Mouse (Mus musculus) lung, postnatal 0 days (tissue): ENCODE measurements at regions not wholly inside any gene's neighbourhood (a gene's known extent, or its start where the extent isn't known, plus 50 kb on each side); places are given as distances from the start of the nearest gene placed in this dataset.

Source experiments
- ATAC-seq: fragments of 200-750 bp; cut with Nextera tagmentation; 2 replicates; pipeline ENCODE4 v1.8.0; 2017; ENCODE audit warnings: moderate library complexity
- DNase-seq: peaks from one replicate; pipeline ENCODE4 v3.0.0-alpha.2; 2016; ENCODE audit warnings: low spot score
- H3K27ac ChIP-seq: fragments of 300-500 bp; sonication (generic); 2 replicates; pipeline ENCODE4 v1.5.1; 2014; ENCODE audit warnings: antibody characterized with exemption, mild to moderate bottlenecking, low read length, mixed read lengths
- H3K27me3 ChIP-seq: fragments of 300-500 bp; sonication (generic); replicated peaks from 2 replicates; pipeline ENCODE4 v1.6.1; 2014; ENCODE audit warnings: low read length, mixed read lengths; ENCODE audit not compliant: insufficient read depth
- H3K36me3 ChIP-seq: fragments of 300-500 bp; sonication (generic); 2 replicates; pipeline ENCODE4 v1.6.1; 2014; ENCODE audit warnings: low read length, mixed read lengths; ENCODE audit not compliant: insufficient read depth
- H3K4me1 ChIP-seq: fragments of 300-500 bp; sonication (generic); 2 replicates; pipeline ENCODE4 v1.6.1; 2014; ENCODE audit warnings: antibody characterized with exemption, low read depth, low read length, mixed read lengths; ENCODE audit not compliant: insufficient read depth
- H3K4me2 ChIP-seq: fragments of 300-500 bp; sonication (generic); replicated peaks from 2 replicates; pipeline ENCODE4 v1.6.1; 2014; ENCODE audit warnings: low read depth, mild to moderate bottlenecking, low read length, moderate library complexity, mixed read lengths
- H3K4me3 ChIP-seq: fragments of 300-500 bp; sonication (generic); 2 replicates; pipeline ENCODE4 v1.5.1; 2014; ENCODE audit warnings: low read depth, low read length
- H3K9ac ChIP-seq: fragments of 300-500 bp; sonication (generic); replicated peaks from 2 replicates; pipeline ENCODE4 v1.6.1; 2014; ENCODE audit warnings: low read depth, mild to moderate bottlenecking
- H3K9me3 ChIP-seq: fragments of 300-500 bp; sonication (generic); 2 replicates; pipeline ENCODE4 v1.6.1; 2016; ENCODE audit warnings: low read length, mixed read lengths
- CTCF ChIP-seq: IDR thresholded peaks from 2 replicates; pipeline ENCODE4 v1.5.1; 2016; ENCODE audit warnings: antibody characterized with exemption, mild to moderate bottlenecking
- EP300 ChIP-seq: IDR thresholded peaks from 2 replicates; pipeline ENCODE4 v1.6.1; 2016; ENCODE audit warnings: antibody characterized with exemption, mild to moderate bottlenecking, control low read depth
- WGBS: fragments of 180-500 bp; shearing (Covaris S2); extraction: QIAGEN DNeasy Blood & Tissue Kit; methylation state at CpG from one replicate; pipeline ENCODE4 v1.1.7; 2014; 5-methylcytosine and 5-hydroxymethylcytosine counted together

DNA sequence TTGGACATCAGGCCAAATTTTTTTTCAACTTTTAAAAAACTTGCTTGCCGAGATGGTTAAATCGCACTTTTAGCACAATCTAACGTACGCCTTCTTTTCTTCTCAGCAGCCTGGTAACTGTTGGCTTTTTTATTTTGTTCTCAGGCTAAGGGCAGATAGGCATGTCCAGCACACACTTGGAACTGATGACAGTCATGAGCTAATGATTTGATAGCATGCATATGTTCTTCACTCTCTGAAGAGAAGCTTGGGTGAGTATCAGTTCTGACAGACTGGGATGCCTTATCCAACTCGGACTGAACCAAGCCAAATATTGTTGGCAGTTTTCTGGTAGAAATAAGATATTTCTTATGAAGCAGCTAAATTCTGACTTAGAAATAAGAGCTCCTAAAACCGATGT lies 145.9 kb downstream of the Ndfip2 start:
- ATAC-seq (peak; percentile 53; the same call in 1 of the 2 replicates), DNase-seq (peak; percentile 69)
- H3K9me3 ChIP-seq: no peaks in the 10 kb centered on the region
- WGBS: 62% methylated on average over 6 of the region's 6 CpGs
- H3K36me3 ChIP-seq: no peaks in the 10 kb centered on the region
- no peaks in the 10 kb centered on the region for H3K4me1 ChIP-seq
- H3K27me3 ChIP-seq: no peaks in the 10 kb centered on the region
- H3K4me3 ChIP-seq: no peak overlapping the region
- H3K4me2 ChIP-seq: no peak overlapping the region
- no peak overlapping the region for H3K9ac ChIP-seq
- no peak for TF ChIP-seq EP300
- no peak for TF ChIP-seq CTCF
- no peak overlapping the region for H3K27ac ChIP-seq

DNA sequence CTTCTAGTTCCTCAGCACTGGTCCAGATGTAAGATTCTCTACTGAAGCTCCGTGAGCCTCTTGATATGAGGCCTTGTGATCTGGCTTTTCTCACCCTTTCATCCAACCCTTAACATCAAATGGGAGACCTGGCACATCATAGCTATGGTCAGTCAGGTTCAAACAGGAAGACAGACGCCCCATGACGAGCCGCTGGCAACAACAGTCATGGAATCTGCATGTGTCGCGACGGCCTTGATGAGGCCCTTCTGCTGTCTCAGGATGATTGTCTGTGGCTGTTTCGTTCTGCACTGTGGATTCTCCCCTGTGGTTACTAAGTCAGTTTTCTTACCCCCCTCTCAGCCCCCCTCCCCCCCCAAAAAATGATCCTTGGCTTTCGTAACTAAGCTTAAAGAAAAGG lies 144.9 kb downstream of the Ndfip2 start:
- 80% methylated on average over 9 of the region's 9 CpGs for WGBS
- H3K9me3 ChIP-seq: no peaks in the 10 kb centered on the region
- TF ChIP-seq EP300 (no peak), CTCF (no peak)
- no peak overlapping the region for H3K4me2 ChIP-seq
- no peak overlapping the region for H3K9ac ChIP-seq
- H3K27me3 ChIP-seq: no peaks in the 10 kb centered on the region
- DNase-seq (no peak), ATAC-seq (no peak)
- no peaks in the 10 kb centered on the region for H3K4me1 ChIP-seq
- H3K36me3 ChIP-seq: no peaks in the 10 kb centered on the region
- H3K27ac ChIP-seq: no peak overlapping the region
- H3K4me3 ChIP-seq: no peak overlapping the region

DNA sequence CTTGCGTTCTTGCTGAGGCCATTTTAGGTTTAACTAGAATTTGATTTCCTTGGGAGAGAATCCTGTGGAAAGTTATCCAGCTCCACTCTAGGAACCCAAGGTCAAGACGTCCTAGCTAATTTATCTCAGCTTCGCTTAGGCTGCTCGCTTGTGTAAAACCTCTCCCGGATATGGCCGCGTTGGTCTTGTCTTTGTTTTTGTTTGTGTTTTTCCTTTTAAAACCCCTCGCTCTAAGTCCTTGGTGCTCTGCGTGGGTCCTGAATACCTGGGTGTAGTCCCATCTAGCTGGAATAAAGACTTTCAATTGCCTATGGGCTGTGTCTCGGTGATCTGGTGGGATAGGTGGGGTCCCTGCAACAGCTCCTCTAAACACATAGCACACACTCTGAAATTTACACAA lies 144.2 kb downstream of the Ndfip2 start:
- no peaks in the 10 kb centered on the region for H3K4me1 ChIP-seq
- WGBS: 97% methylated on average over 10 of the region's 10 CpGs
- DNase-seq: no peak
- no peak for ATAC-seq
- TF ChIP-seq CTCF: no peak
- no peak for TF ChIP-seq EP300
- H3K9ac ChIP-seq: no peak overlapping the region
- no peak overlapping the region for H3K4me3 ChIP-seq
- H3K27me3 ChIP-seq: no peaks in the 10 kb centered on the region
- no peak overlapping the region for H3K4me2 ChIP-seq
- H3K27ac ChIP-seq: no peak overlapping the region
- H3K36me3 ChIP-seq: no peaks in the 10 kb centered on the region
- H3K9me3 ChIP-seq: no peaks in the 10 kb centered on the region

DNA sequence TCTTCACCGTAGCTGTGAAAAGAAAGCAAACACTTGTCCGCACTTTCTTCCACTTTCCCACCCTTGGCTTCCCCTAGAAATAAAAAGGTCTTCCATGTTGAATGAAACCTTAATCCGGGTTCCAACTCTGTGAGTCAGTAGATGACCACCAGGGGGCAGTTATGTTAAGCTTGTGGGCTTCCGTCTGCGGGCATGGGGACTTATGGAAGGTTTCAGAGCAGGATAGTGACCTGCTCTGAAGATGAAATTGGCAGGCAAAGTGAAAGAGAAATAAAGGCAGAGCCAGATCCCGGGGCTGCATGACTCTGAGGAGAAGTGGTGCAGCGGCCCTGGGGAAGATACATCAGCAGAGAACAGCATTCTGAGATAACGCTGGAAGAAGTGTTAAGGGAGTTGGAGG lies 139.1 kb downstream of the Ndfip2 start:
- DNase-seq: peak; percentile 88
- H3K4me3 ChIP-seq: no peak overlapping the region; the same call in 1 of the 2 replicates
- no peaks in the 10 kb centered on the region for H3K4me1 ChIP-seq
- H3K36me3 ChIP-seq: no peaks in the 10 kb centered on the region
- WGBS: 16% methylated on average over 8 of the region's 8 CpGs
- H3K4me2 ChIP-seq: peak overlapping the region; percentile 33; the same call in 1 of the 2 replicates
- peak; percentile 71 for ATAC-seq
- no peak overlapping the region for H3K9ac ChIP-seq
- H3K27ac ChIP-seq: no peak overlapping the region
- H3K27me3 ChIP-seq: no peaks in the 10 kb centered on the region
- TF ChIP-seq EP300: no peak
- TF ChIP-seq CTCF: peak; percentile 90
- H3K9me3 ChIP-seq: no peaks in the 10 kb centered on the region

DNA sequence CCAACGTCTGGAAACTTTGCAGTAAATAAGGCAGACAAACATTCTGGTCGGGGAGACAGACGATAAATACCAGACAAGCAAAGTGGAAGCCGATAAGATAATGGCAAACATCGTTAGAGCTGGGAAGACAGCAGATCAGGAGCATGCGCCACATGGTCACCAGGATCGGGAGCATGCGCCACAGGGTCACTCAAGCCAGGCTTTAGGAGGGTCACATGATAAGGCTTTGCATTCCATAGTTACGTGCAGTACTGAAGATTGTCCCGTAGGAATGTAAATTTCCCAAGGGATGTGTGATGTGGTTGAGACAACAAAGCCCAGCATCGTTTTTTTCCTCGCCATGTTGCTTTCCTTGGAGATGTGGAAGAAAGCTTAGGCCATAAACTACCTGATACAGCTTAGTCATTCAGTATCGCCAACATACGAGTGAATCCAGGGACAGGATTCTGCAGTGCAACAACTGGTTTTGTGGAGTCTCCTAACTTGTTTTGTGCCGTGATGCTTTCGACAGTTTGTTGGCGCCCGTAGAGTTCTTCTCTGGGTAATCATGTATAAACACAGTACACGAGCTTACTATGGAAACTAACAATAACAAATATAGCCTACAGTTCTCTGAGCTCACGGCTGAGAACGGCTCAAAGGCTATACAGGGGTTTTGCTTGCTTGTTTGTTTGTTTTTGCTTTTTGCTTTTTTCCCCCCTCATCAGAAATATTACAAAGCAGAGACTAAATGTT lies 133.9 kb downstream of the Ndfip2 start:
- 54% methylated on average over 21 of the region's 21 CpGs for WGBS

DNA sequence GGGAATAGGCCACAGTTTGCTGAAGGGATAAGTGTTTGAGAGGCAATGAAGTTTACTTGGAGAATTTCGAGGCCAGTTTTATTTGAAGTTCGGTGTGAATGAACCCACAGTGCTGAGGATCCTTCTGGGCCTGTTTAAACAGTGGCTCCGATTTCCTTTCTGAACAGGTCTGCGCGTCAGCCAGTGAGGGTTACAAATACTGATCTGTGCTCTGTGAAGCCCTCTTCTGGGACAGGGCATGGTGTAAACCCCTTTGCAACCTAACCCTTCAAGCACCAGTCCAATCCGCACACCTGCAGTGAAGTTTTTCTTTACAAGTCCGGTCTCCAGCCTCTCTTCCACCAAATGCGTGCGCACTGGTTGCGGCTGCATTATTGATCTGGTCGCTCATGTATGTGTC lies 133.1 kb downstream of the Ndfip2 start:
- H3K4me1 ChIP-seq: no peaks in the 10 kb centered on the region
- no peaks in the 10 kb centered on the region for H3K9me3 ChIP-seq
- ATAC-seq (peak; percentile 60), DNase-seq (no peak)
- 66% methylated on average over 11 of the region's 11 CpGs for WGBS
- TF ChIP-seq EP300 (no peak), CTCF (no peak)
- H3K9ac ChIP-seq: no peak overlapping the region
- no peak overlapping the region for H3K27ac ChIP-seq
- H3K27me3 ChIP-seq: no peaks in the 10 kb centered on the region
- H3K4me3 ChIP-seq: no peak overlapping the region
- peak overlapping the region; percentile 14; the same call in 1 of the 2 replicates for H3K4me2 ChIP-seq
- no peaks in the 10 kb centered on the region for H3K36me3 ChIP-seq

More for the DNA sequence above, 133.9 kb downstream of the Ndfip2 start:
- DNase-seq (peak; percentile 45), ATAC-seq (peak; percentile 58)
- Histone ChIP-seq H3K4me1 (no peaks in the 10 kb centered on the region), H3K4me2 (peak overlapping the region; percentile 8; the same call in 1 of the 2 replicates), H3K36me3 (no peaks in the 10 kb centered on the region), H3K4me3 (no peak overlapping the region), H3K9ac (no peak overlapping the region), H3K27ac (no peak overlapping the region), H3K27me3 (no peaks in the 10 kb centered on the region), H3K9me3 (no peaks in the 10 kb centered on the region)
- no peak for TF ChIP-seq EP300
- no peak for TF ChIP-seq CTCF
